Mouse (Mus musculus) limb, embryonic 11.5 days (tissue): ENCODE measurements at regions not wholly inside any gene's neighbourhood (a gene's known extent, or its start where the extent isn't known, plus 50 kb on each side); places are given as distances from the start of the nearest gene placed in this dataset.

ENCODE experiments used
- ATAC-seq: fragments of 200-750 bp; cut with Nextera tagmentation; 2 replicates; pipeline ENCODE4 v1.8.0; 2017; ENCODE audit warnings: low read depth; ENCODE audit not compliant: insufficient number of reproducible peaks, low FRiP score, low TSS enrichment
- DNase-seq: peaks from one replicate; pipeline ENCODE4 v3.0.0-alpha.2; 2015; ENCODE audit warnings: low spot score
- H3K27ac ChIP-seq: fragments of 300-500 bp; sonication (generic); replicated peaks from 2 replicates; pipeline ENCODE4 v1.5.1; 2014; ENCODE audit warnings: low read depth, mild to moderate bottlenecking, low read length
- H3K27me3 ChIP-seq: fragments of 300-500 bp; sonication (generic); 2 replicates; pipeline ENCODE4 v1.6.1; 2014; ENCODE audit warnings: mild to moderate bottlenecking, low read length, mixed read lengths; ENCODE audit not compliant: control insufficient read depth, insufficient read depth
- H3K36me3 ChIP-seq: fragments of 300-500 bp; sonication (generic); 2 replicates; pipeline ENCODE4 v1.6.1; 2014; ENCODE audit warnings: mild to moderate bottlenecking, low read length, moderate library complexity, mixed read lengths; ENCODE audit not compliant: control insufficient read depth, insufficient read depth
- H3K4me1 ChIP-seq: fragments of 300-500 bp; sonication (generic); 2 replicates; pipeline ENCODE4 v1.6.1; 2014; ENCODE audit warnings: low read length, mixed read lengths; ENCODE audit not compliant: control insufficient read depth, insufficient read depth
- H3K4me2 ChIP-seq: fragments of 300-500 bp; sonication (generic); 2 replicates; pipeline ENCODE4 v1.6.1; 2014; ENCODE audit warnings: low read depth, mild to moderate bottlenecking, moderate library complexity; ENCODE audit not compliant: severe bottlenecking
- H3K4me3 ChIP-seq: fragments of 300-500 bp; sonication (generic); 2 replicates; pipeline ENCODE4 v1.5.1; 2014; ENCODE audit warnings: low read depth, low read length
- H3K9ac ChIP-seq: fragments of 300-500 bp; sonication (generic); 2 replicates; pipeline ENCODE4 v1.6.1; 2014; ENCODE audit warnings: mild to moderate bottlenecking, low read length
- H3K9me3 ChIP-seq: fragments of 300-500 bp; sonication (generic); 2 replicates; pipeline ENCODE4 v1.6.1; 2016; ENCODE audit warnings: low read length; ENCODE audit not compliant: control insufficient read depth
- WGBS: fragments of 180-500 bp; shearing (Covaris S2); extraction: QIAGEN DNeasy Blood & Tissue Kit; methylation state at CpG from one replicate; pipeline ENCODE4 v1.1.7; 2014; 5-methylcytosine and 5-hydroxymethylcytosine counted together

- Histone ChIP-seq H3K4me3 (no peak overlapping the region), H3K27ac (no peak overlapping the region), H3K4me2 (no peak overlapping the region), H3K36me3 (no peaks in the 10 kb centered on the region), H3K4me1 (0 out of 2 replicates have a peak, but pooled peaks cover 4% of the 10 kb centered on the region), H3K9me3 (no peaks in the 10 kb centered on the region), H3K9ac (no peak overlapping the region), H3K27me3 (no peaks in the 10 kb centered on the region)
- WGBS, result 72% methylated on average over 4 of the region's 4 CpGs
- ATAC-seq, result no peak
- DNase-seq, result no peak
Measured at GRCm38 (mm10) chr4:91081447-91081846, 319.1 kb downstream of the Elavl2 start.

GRCm38 (mm10) chr4:91080620-91081441, 319.8 kb downstream of the Elavl2 start:
- Histone ChIP-seq H3K4me3 (no peak overlapping the region), H3K27ac (no peak overlapping the region), H3K9ac (no peak overlapping the region), H3K4me1 (0 out of 2 replicates have a peak, but pooled peaks cover 4% of the 10 kb centered on the region), H3K4me2 (no peak overlapping the region), H3K9me3 (no peaks in the 10 kb centered on the region), H3K36me3 (no peaks in the 10 kb centered on the region), H3K27me3 (no peaks in the 10 kb centered on the region)
- 20% methylated on average over 10 of the region's 10 CpGs for WGBS
- DNase-seq, result no peak
- no peak for ATAC-seq

- ATAC-seq (no peak), DNase-seq (no peak)
- WGBS, result 81% methylated on average over 2 of the region's 2 CpGs
- Histone ChIP-seq H3K36me3 (no peaks in the 10 kb centered on the region), H3K4me2 (no peak overlapping the region), H3K4me1 (no peaks in the 10 kb centered on the region), H3K27ac (no peak overlapping the region), H3K9ac (no peak overlapping the region), H3K27me3 (no peaks in the 10 kb centered on the region), H3K9me3 (no peaks in the 10 kb centered on the region), H3K4me3 (no peak overlapping the region)
Measured at GRCm38 (mm10) chr4:91071263-91071662, 329.3 kb downstream of the Elavl2 start.

GRCm38 (mm10) chr4:91060933-91061332, 339.7 kb downstream of the Elavl2 start:
- Histone ChIP-seq H3K36me3 (no peaks in the 10 kb centered on the region), H3K4me1 (no peaks in the 10 kb centered on the region), H3K9me3 (no peaks in the 10 kb centered on the region), H3K27me3 (no peaks in the 10 kb centered on the region), H3K9ac (no peak overlapping the region), H3K27ac (no peak overlapping the region), H3K4me2 (no peak overlapping the region), H3K4me3 (no peak overlapping the region)
- ATAC-seq (no peak), DNase-seq (no peak)
- WGBS, result 85% methylated on average over 2 of the region's 2 CpGs

- Histone ChIP-seq H3K4me1 (no peaks in the 10 kb centered on the region), H3K27ac (no peak overlapping the region), H3K9ac (no peak overlapping the region), H3K9me3 (no peaks in the 10 kb centered on the region), H3K4me3 (no peak overlapping the region), H3K36me3 (no peaks in the 10 kb centered on the region), H3K4me2 (no peak overlapping the region), H3K27me3 (no peaks in the 10 kb centered on the region)
- DNase-seq (no peak), ATAC-seq (no peak)
- WGBS, result 82% methylated on average over 2 of the region's 2 CpGs
Measured at GRCm38 (mm10) chr4:91051913-91052312, 348.7 kb downstream of the Elavl2 start.

- no peak overlapping the region for H3K27ac ChIP-seq
- H3K9me3 ChIP-seq, result no peaks in the 10 kb centered on the region
- H3K36me3 ChIP-seq, result no peaks in the 10 kb centered on the region
- DNase-seq (no peak), ATAC-seq (no peak)
- H3K4me2 ChIP-seq, result no peak overlapping the region
- WGBS, result 94% methylated on average over 2 of the region's 2 CpGs
- H3K4me3 ChIP-seq, result no peak overlapping the region
- H3K27me3 ChIP-seq, result no peaks in the 10 kb centered on the region
- H3K9ac ChIP-seq, result no peak overlapping the region
- no peaks in the 10 kb centered on the region for H3K4me1 ChIP-seq
Measured at GRCm38 (mm10) chr4:91029462-91029861, 371.1 kb downstream of the Elavl2 start.

GRCm38 (mm10) chr4:91028013-91028626, 372.5 kb downstream of the Elavl2 start:
- H3K4me3 ChIP-seq, result no peak overlapping the region
- no peak overlapping the region for H3K27ac ChIP-seq
- no peaks in the 10 kb centered on the region for H3K36me3 ChIP-seq
- no peak for DNase-seq
- no peak overlapping the region for H3K4me2 ChIP-seq
- 89% methylated on average over 6 of the region's 6 CpGs for WGBS
- no peaks in the 10 kb centered on the region for H3K9me3 ChIP-seq
- H3K4me1 ChIP-seq, result no peaks in the 10 kb centered on the region
- no peak for ATAC-seq
- H3K27me3 ChIP-seq, result no peaks in the 10 kb centered on the region
- H3K9ac ChIP-seq, result no peak overlapping the region

GRCm38 (mm10) chr4:90996388-90997092, 404.0 kb downstream of the Elavl2 start:
- Histone ChIP-seq H3K27me3 (no peaks in the 10 kb centered on the region), H3K4me3 (no peak overlapping the region), H3K27ac (no peak overlapping the region), H3K4me2 (no peak overlapping the region), H3K4me1 (no peaks in the 10 kb centered on the region), H3K9ac (no peak overlapping the region), H3K9me3 (no peaks in the 10 kb centered on the region), H3K36me3 (no peaks in the 10 kb centered on the region)
- 75% methylated on average over 2 of the region's 2 CpGs for WGBS
- DNase-seq (no peak), ATAC-seq (no peak)
